15 mouse cellular contexts compared by ENCODE assay signal in genomic region chr7:130773914-130774630, GRCm38 (mm10). TPM values are rescaled to one million over a fixed set of nuclear protein-coding genes. Genes with fewer than 3 reads are reported as not detected.
A peak's percentile ranks its signal among the peaks of the same experiment; 100 is the strongest.
DNase-seq lines count a peak whose midpoint lies in the region; ATAC-seq and TF ChIP-seq lines count a peak whose summit lies in the region.
"Had no signal": no experiment of that assay in that cellular context is flagged by ENCODE, and none has a peak within 500 bp of the region (broad histone marks: within the 10 kb centered on the region; RNA-seq: fewer than 3 reads in every experiment).

Gene Btbd16, plus strand, starts transcription at chr7:130774069.

- H3K4me1 ChIP-seq in heart, embryonic 15.5 days (replicated peaks): peaks cover 12% of the 10 kb centered on the region
- H3K4me1 ChIP-seq in heart, embryonic 11.5 days (ENCODE audit: control insufficient read depth, insufficient read depth, low read length): peaks cover 8% of the 10 kb centered on the region
- H3K4me1 ChIP-seq in MEL (ENCODE audit: control insufficient read depth in 1 of 2, insufficient read depth in 2 of 2, low read length in 2 of 2): peaks cover 3 to 8% of the 10 kb centered on the region in 2 experiments; a peak in 3 of 4 replicates
- H3K4me1 ChIP-seq in intestine, embryonic 16.5 days (ENCODE audit: control insufficient read depth, insufficient read depth, low read length): no peaks in the 10 kb centered on the region

- no peak within 1 kb of the TSS for H3K9ac ChIP-seq in heart, embryonic 15.5 days
- no peak within 1 kb of the TSS for H3K9ac ChIP-seq in heart, embryonic 11.5 days (ENCODE audit: low read depth, low read length)
- H3K9ac ChIP-seq in MEL (ENCODE audit: control insufficient read depth, low read depth, low read length, poor library complexity, severe bottlenecking): peak within 1 kb of the TSS; percentile 7
- no peak within 1 kb of the TSS for H3K9ac ChIP-seq in intestine, embryonic 16.5 days (ENCODE audit: low read depth, low read length)
- H3K9ac ChIP-seq: hindbrain, embryonic 14.5 days; limb, embryonic 15.5 days had no signal

- no peaks in the 10 kb centered on the region for H3K79me2 ChIP-seq in MEL (ENCODE audit: control insufficient read depth, insufficient read depth, low read length, poor library complexity)

- no peaks in the 10 kb centered on the region for H3K9me3 ChIP-seq in heart, embryonic 15.5 days (replicated peaks)
- H3K9me3 ChIP-seq in heart, embryonic 11.5 days (replicated peaks; ENCODE audit: control insufficient read depth, low read length): no peaks in the 10 kb centered on the region
- no peaks in the 10 kb centered on the region for H3K9me3 ChIP-seq in MEL (replicated peaks; ENCODE audit: insufficient read depth, low read length)
- H3K9me3 ChIP-seq in intestine, embryonic 16.5 days (ENCODE audit: control insufficient read depth, low read length): no peaks in the 10 kb centered on the region
- H3K9me3 ChIP-seq: limb, embryonic 15.5 days had no signal

- no peaks in the 10 kb centered on the region for H3K27me3 ChIP-seq in heart, embryonic 15.5 days
- no peaks in the 10 kb centered on the region for H3K27me3 ChIP-seq in heart, embryonic 11.5 days (ENCODE audit: control insufficient read depth, insufficient read depth, low read length)
- H3K27me3 ChIP-seq in MEL (ENCODE audit: control insufficient read depth in 1 of 2, insufficient read depth in 2 of 2, low read length in 2 of 2): no peaks in the 10 kb centered on the region
- H3K27me3 ChIP-seq in intestine, embryonic 16.5 days (replicated peaks; ENCODE audit: control insufficient read depth, insufficient read depth, low read length): no peaks in the 10 kb centered on the region
- H3K27me3 ChIP-seq: limb, embryonic 15.5 days had no signal

- WGBS in heart, embryonic 15.5 days: 47% methylated on average over 9 of the region's 9 CpGs
- WGBS in heart, embryonic 11.5 days (ENCODE audit: insufficient replicate concordance): 45% methylated on average over 9 of the region's 9 CpGs
- WGBS in intestine, embryonic 16.5 days: 58% methylated on average over 9 of the region's 9 CpGs

- no peaks in the 10 kb centered on the region for H3K36me3 ChIP-seq in heart, embryonic 15.5 days
- no peaks in the 10 kb centered on the region for H3K36me3 ChIP-seq in heart, embryonic 11.5 days (ENCODE audit: control insufficient read depth, insufficient read depth, low read length)
- peaks cover 0 to 4% of the 10 kb centered on the region in 2 experiments; a peak in 1 of 4 replicates for H3K36me3 ChIP-seq in MEL (ENCODE audit: control insufficient read depth in 1 of 2, insufficient read depth in 2 of 2, low read length in 2 of 2)
- H3K36me3 ChIP-seq in intestine, embryonic 16.5 days (ENCODE audit: control insufficient read depth, insufficient read depth, low read length): no peaks in the 10 kb centered on the region
- H3K36me3 ChIP-seq: limb, embryonic 15.5 days had no signal

- H3K27ac ChIP-seq in heart, embryonic 15.5 days: peak within 1 kb of the TSS; percentile 39; the same call in 1 of the 2 replicates
- H3K27ac ChIP-seq in heart, embryonic 11.5 days (ENCODE audit: low read depth, low read length): no peak within 1 kb of the TSS
- H3K27ac ChIP-seq in MEL (ENCODE audit: control insufficient read depth, low read depth, low read length): peak within 1 kb of the TSS; percentile 9
- no peak within 1 kb of the TSS for H3K27ac ChIP-seq in intestine, embryonic 16.5 days (ENCODE audit: low read length)
- H3K27ac ChIP-seq: hindbrain, embryonic 14.5 days; limb, embryonic 15.5 days had no signal

- 0 out of 2 replicates have a peak, but pooled peaks have one; percentile 18 for ATAC-seq in heart, embryonic 15.5 days (replicated peaks; ENCODE audit: insufficient number of reproducible peaks, insufficient read depth, low FRiP score, low read depth)
- no peak for ATAC-seq in heart, embryonic 11.5 days (replicated peaks; ENCODE audit: insufficient number of reproducible peaks, low FRiP score, low TSS enrichment)
- peak; percentile 49 for ATAC-seq in megakaryocyte, adult 5-6 weeks (ENCODE audit: poor library complexity, severe bottlenecking)
- ATAC-seq in intestine, embryonic 16.5 days: no peak

- TF ChIP-seq CTCF in MEL (IDR thresholded peaks at IDR 0.05 in 2 of 3, conservative IDR thresholded peaks at IDR 0.05 in 1 of 3; ENCODE audit: control insufficient read depth in 1 of 3, insufficient read depth in 1 of 3, low read depth in 2 of 3, low read length in 3 of 3, poor library complexity in 1 of 3, severe bottlenecking in 1 of 3): no peak

- no peak within 1 kb of the TSS for H3K4me3 ChIP-seq in heart, embryonic 15.5 days
- no peak within 1 kb of the TSS for H3K4me3 ChIP-seq in heart, embryonic 11.5 days (ENCODE audit: low read depth, low read length)
- peak within 1 kb of the TSS; percentile 41 to 42 for H3K4me3 ChIP-seq in MEL (ENCODE audit: control insufficient read depth in 1 of 2, insufficient read depth in 1 of 2, low read depth in 2 of 2, low read length in 2 of 2)
- no peak within 1 kb of the TSS for H3K4me3 ChIP-seq in intestine, embryonic 16.5 days (ENCODE audit: low read length)
- H3K4me3 ChIP-seq: limb, embryonic 15.5 days had no signal

- H3K4me2 ChIP-seq in heart, embryonic 15.5 days: no peak within 1 kb of the TSS
- no peak within 1 kb of the TSS for H3K4me2 ChIP-seq in heart, embryonic 11.5 days
- H3K4me2 ChIP-seq in intestine, embryonic 16.5 days (ENCODE audit: low read depth, low read length): no peak within 1 kb of the TSS
- H3K4me2 ChIP-seq: hindbrain, embryonic 14.5 days; limb, embryonic 15.5 days had no signal

- peak; percentile 44 to 59 for TF ChIP-seq EP300 in MEL (IDR thresholded peaks at IDR 0.05; ENCODE audit: low read depth in 1 of 2, low read length in 2 of 2)

- TF ChIP-seq RAD21 in MEL (IDR thresholded peaks at IDR 0.05; ENCODE audit: low read depth, low read length): no peak

- DNase-seq in MEL (ENCODE audit: low read depth, low spot score): peak; percentile 83
- peak; percentile 65 for DNase-seq in thymus, postnatal 14 days
- DNase-seq in layer of hippocampus, postnatal 14 days (ENCODE audit: low spot score in 2 of 2): no peak
- DNase-seq in gastrocnemius, postnatal 10 days: no peak
- DNase-seq: adrenal gland, adult 8-10 months; cerebellum, adult 8-10 months had no signal

- TF ChIP-seq POLR2A in MEL (IDR thresholded peaks at IDR 0.05; ENCODE audit: control insufficient read depth in 1 of 2, insufficient read depth in 1 of 2, low read depth in 1 of 2, low read length in 2 of 2, poor library complexity in 1 of 2): no peak

TF ChIP-seq in MEL, 35 proteins besides CTCF, POLR2A, EP300 and RAD21:
- TF ChIP-seq SIN3A (IDR thresholded peaks at IDR 0.05; ENCODE audit: low read length) (peak; percentile 83), HCFC1 (IDR thresholded peaks at IDR 0.05; ENCODE audit: low read depth, low read length) (peak; percentile 75), ELF1 (IDR thresholded peaks at IDR 0.05; ENCODE audit: low read depth, low read length) (peak; percentile 96), MYB (IDR thresholded peaks at IDR 0.05; ENCODE audit: low read depth, low read length) (no peak), TCF12 (IDR thresholded peaks at IDR 0.05; ENCODE audit: low read depth, low read length) (peak; percentile 43), ZMIZ1 (IDR thresholded peaks at IDR 0.05; ENCODE audit: low read depth, low read length) (no peak), TBP (IDR thresholded peaks at IDR 0.05; ENCODE audit: low read depth, low read length) (peak; percentile 38; the same call in 1 of the 2 replicates), ETS1 (IDR thresholded peaks at IDR 0.05; ENCODE audit: low read depth, low read length) (peak; percentile 49; the same call in 1 of the 2 replicates), GATA1 (IDR thresholded peaks at IDR 0.05; ENCODE audit: low read depth, low read length) (peak; percentile 80), MYC (IDR thresholded peaks at IDR 0.05; ENCODE audit: low read depth, low read length) (no peak), POLR2AphosphoS5 (IDR thresholded peaks at IDR 0.05; ENCODE audit: borderline replicate concordance, low read depth, low read length) (no peak), MXI1 (IDR thresholded peaks at IDR 0.05; ENCODE audit: low read depth, low read length) (peak; percentile 82), RCOR1 (IDR thresholded peaks at IDR 0.05; ENCODE audit: low read depth, low read length) (0 out of 2 replicates have a peak, but pooled peaks have one; percentile 13)

RNA-seq across cellular contexts. Expression of gene Btbd16, which starts in this region (rescaled TPM):
- polyA plus RNA-seq in heart, embryonic 15.5 days (2015; fragmentation: Nextera tagmentation; extraction: Ambion mirVana): 0.09 TPM in 1 of 2 replicates, not detected in the other
- not detected in 2 replicates for polyA plus RNA-seq in heart, embryonic 11.5 days (2014; fragmentation: Nextera tagmentation; extraction: Ambion mirVana)
- total RNA-seq in MEL (2012; rRNA removed): 0.72 and 0.89 TPM in 2 replicates
- under 1 TPM in 1 of 2 experiments, not detected in 1; 0.71 TPM for polyA plus RNA-seq in MEL (2012; ENCODE audit: insufficient read depth in 1 of 2, insufficient read length in 2 of 2, low read depth in 1 of 2, low replicate concordance in 2 of 2, missing spikeins in 1 of 2)
- 0.25 TPM in 1 of 2 replicates, not detected in the other for total RNA-seq in megakaryocyte, adult 5-6 weeks (2015)
- total RNA-seq in megakaryocyte, adult 5-6 weeks (2017): 0.29 TPM in 1 of 2 replicates, not detected in the other
- under 1 TPM; 0.37 to 0.60 TPM for total RNA-seq in layer of hippocampus, postnatal 14 days (2021)
- under 1 TPM in 1 of 2 experiments, not detected in 1; 0.16 TPM for total RNA-seq in gastrocnemius, postnatal 10 days (2021)
- polyA plus RNA-seq in intestine, embryonic 16.5 days (2015; fragmentation: Nextera tagmentation; extraction: Ambion mirVana): 0.05 TPM in 1 of 2 replicates, not detected in the other
- total RNA-seq: midbrain, postnatal 0 days had no signal
- polyA plus RNA-seq: hindbrain, embryonic 14.5 days; kidney, embryonic 14.5 days; neural tube, embryonic 14.5 days had no signal

Comparison
In these comparisons a context has a peak if more than half of its experiments do, and no peak if none do; other contexts are left out.
1. Peak in ATAC-seq and H3K27ac ChIP-seq in heart, embryonic 15.5 days; RNA of the gene not detected or under 1 TPM.
2. Peak in DNase-seq, H3K4me3 ChIP-seq, H3K27ac ChIP-seq and H3K9ac ChIP-seq in MEL; RNA of the gene not detected or under 1 TPM.
3. Peak in ATAC-seq in megakaryocyte, adult 5-6 weeks; RNA of the gene not detected or under 1 TPM.